Mouse (Mus musculus) kidney, adult 2 months (tissue): Measurements from ENCODE around the gene Aph1c. TPM values are rescaled to one million over a fixed set of nuclear protein-coding genes. Genes with fewer than 3 reads are reported as not detected.

ENCODE experiments used
- DNase-seq: peaks from one replicate; pipeline ENCODE4 v3.0.0; 2021
- H3K27ac ChIP-seq: fragments of 200-500 bp; 2 replicates; pipeline ENCODE4 v1.5.1; 2012; ENCODE audit warnings: low read depth, low read length, control low read depth, inconsistent platforms; ENCODE audit not compliant: insufficient read depth
- H3K27me3 ChIP-seq: fragments of 200-500 bp; replicated peaks from 2 replicates; pipeline ENCODE4 v1.6.1; 2012; ENCODE audit warnings: mild to moderate bottlenecking, moderate library complexity, low read length, inconsistent platforms; ENCODE audit not compliant: control insufficient read depth, insufficient read depth
- H3K36me3 ChIP-seq: fragments of 200-500 bp; 2 replicates; pipeline ENCODE4 v1.6.1; 2012; ENCODE audit warnings: mild to moderate bottlenecking, moderate library complexity, low read length, inconsistent platforms; ENCODE audit not compliant: control insufficient read depth, insufficient read depth
- H3K4me1 ChIP-seq: fragments of 200-500 bp; 2 replicates; pipeline ENCODE4 v1.6.1; 2011; ENCODE audit warnings: low read length; ENCODE audit not compliant: control insufficient read depth, insufficient read depth
- H3K4me3 ChIP-seq: fragments of 200-500 bp; 2 replicates; pipeline ENCODE4 v1.5.1; 2011; ENCODE audit warnings: mild to moderate bottlenecking, low read depth, low read length, control low read depth; ENCODE audit not compliant: insufficient read depth
- CTCF ChIP-seq: fragments of 200-500 bp; conservative IDR thresholded peaks from 2 replicates; pipeline ENCODE4 v1.5.1; 2011; ENCODE audit warnings: low read depth, mild to moderate bottlenecking, control low read depth, low read length, moderate library complexity, mixed read lengths; ENCODE audit not compliant: insufficient read depth, insufficient read length
- POLR2A ChIP-seq: fragments of 200-500 bp; IDR thresholded peaks from one replicate; pipeline ENCODE4 v1.6.1; 2011; ENCODE audit warnings: low read depth, low read length, control low read depth
- WGBS: fragments of 180-500 bp; shearing (Covaris S2); methylation state at CpG from one replicate; pipeline ENCODE4 v1.1.7; 2018; 5-methylcytosine and 5-hydroxymethylcytosine counted together
- polyA plus RNA-seq: library from polyadenylated mRNA; depleted of rRNA; stranded (reverse); fragments of >200 nt; gene quantifications from 2 replicates; pipeline ENCODE4 v1.2.3, GENCODE M21; 2012

Aph1c gene
- polyA plus RNA-seq, 1 experiment = 29.4 TPM

GRCm38 (mm10) chr9:66861104-66861767 lies 26.7 kb upstream of the Aph1c start:
- TF ChIP-seq POLR2A (no peak), CTCF (no peak)
- Histone ChIP-seq H3K4me3 (no peak overlapping the region), H3K27ac (no peak overlapping the region), H3K27me3 (no peaks in the 10 kb centered on the region), H3K36me3 (no peaks in the 10 kb centered on the region), H3K4me1 (peaks cover 14% of the 10 kb centered on the region; the same call in 1 of the 2 replicates)
- peak; percentile 21 for DNase-seq
- WGBS = 41% methylated on average over 5 of the region's 5 CpGs

GRCm38 (mm10) chr9:66859523-66859922 lies 25.0 kb upstream of the Aph1c start:
- H3K36me3 ChIP-seq = no peaks in the 10 kb centered on the region
- peaks cover 12% of the 10 kb centered on the region; the same call in 1 of the 2 replicates for H3K4me1 ChIP-seq
- H3K4me3 ChIP-seq = no peak overlapping the region
- TF ChIP-seq CTCF = no peak
- no peak for TF ChIP-seq POLR2A
- no peak for DNase-seq
- WGBS = 96% methylated on average over 5 of the region's 5 CpGs
- H3K27me3 ChIP-seq = no peaks in the 10 kb centered on the region
- no peak overlapping the region for H3K27ac ChIP-seq

GRCm38 (mm10) chr9:66855865-66856264 lies 21.3 kb upstream of the Aph1c start:
- Histone ChIP-seq H3K36me3 (no peaks in the 10 kb centered on the region), H3K27ac (no peak overlapping the region), H3K27me3 (no peaks in the 10 kb centered on the region), H3K4me1 (peaks cover 1% of the 10 kb centered on the region; the same call in 1 of the 2 replicates), H3K4me3 (no peak overlapping the region)
- WGBS = 44% methylated on average over 7 of the region's 7 CpGs
- no peak for DNase-seq
- TF ChIP-seq POLR2A (no peak), CTCF (no peak)

- Histone ChIP-seq H3K4me3 (no peak overlapping the region), H3K27me3 (no peaks in the 10 kb centered on the region), H3K27ac (no peak overlapping the region), H3K4me1 (no peaks in the 10 kb centered on the region), H3K36me3 (no peaks in the 10 kb centered on the region)
- no peak for DNase-seq
- WGBS = 84% methylated on average over 6 of the region's 6 CpGs
- TF ChIP-seq POLR2A = no peak
- TF ChIP-seq CTCF = no peak
Observed at GRCm38 (mm10) chr9:66852592-66852991, 18.1 kb upstream of the Aph1c start.

GRCm38 (mm10) chr9:66850966-66851365 lies 16.4 kb upstream of the Aph1c start:
- Histone ChIP-seq H3K36me3 (peaks cover 1% of the 10 kb centered on the region; the same call in 1 of the 2 replicates), H3K4me1 (no peaks in the 10 kb centered on the region), H3K27ac (no peak overlapping the region), H3K4me3 (no peak overlapping the region), H3K27me3 (no peaks in the 10 kb centered on the region)
- TF ChIP-seq CTCF (no peak), POLR2A (no peak)
- DNase-seq = no peak
- 67% methylated on average over 5 of the region's 5 CpGs for WGBS

GRCm38 (mm10) chr9:66846822-66847221 lies 12.3 kb upstream of the Aph1c start:
- Histone ChIP-seq H3K27me3 (no peaks in the 10 kb centered on the region), H3K36me3 (peaks cover 1% of the 10 kb centered on the region; the same call in 1 of the 2 replicates), H3K4me3 (no peak overlapping the region), H3K4me1 (peaks cover 3% of the 10 kb centered on the region; the same call in 1 of the 2 replicates), H3K27ac (no peak overlapping the region)
- WGBS = 96% methylated on average over 5 of the region's 5 CpGs
- no peak for DNase-seq
- TF ChIP-seq POLR2A (no peak), CTCF (no peak)

- H3K4me3 ChIP-seq = peak overlapping the region; percentile 57
- WGBS = under 1% methylated on average over 24 of the region's 24 CpGs
- no peaks in the 10 kb centered on the region for H3K27me3 ChIP-seq
- peaks cover 14% of the 10 kb centered on the region; the same call in 1 of the 2 replicates for H3K4me1 ChIP-seq
- H3K36me3 ChIP-seq = no peaks in the 10 kb centered on the region
- TF ChIP-seq POLR2A (no peak), CTCF (no peak)
- no peak for DNase-seq
- no peak overlapping the region for H3K27ac ChIP-seq
Observed at GRCm38 (mm10) chr9:66835097-66835480, 563 bp upstream of the Aph1c start.
